Mouse (Mus musculus): ENCODE measurements at regions not wholly inside any gene's neighbourhood (a gene's known extent, or its start where the extent isn't known, plus 50 kb on each side); places are given as distances from the start of the nearest gene placed in this dataset.
"Not testable (repeated sequence)": the region's sequence is repeated elsewhere in the genome, so short reads cannot be mapped to it uniquely, and the experiment has no call there.

- no peak for DNase-seq (ENCODE audit: low read depth)
Measured at GRCm38 (mm10) chr5:148706323-148707120, 153.9 kb upstream of the Ubl3 start.

GRCm38 (mm10) chr5:148704769-148705168, 152.2 kb upstream of the Ubl3 start:
- no peak for DNase-seq (ENCODE audit: low read depth)

DNA sequence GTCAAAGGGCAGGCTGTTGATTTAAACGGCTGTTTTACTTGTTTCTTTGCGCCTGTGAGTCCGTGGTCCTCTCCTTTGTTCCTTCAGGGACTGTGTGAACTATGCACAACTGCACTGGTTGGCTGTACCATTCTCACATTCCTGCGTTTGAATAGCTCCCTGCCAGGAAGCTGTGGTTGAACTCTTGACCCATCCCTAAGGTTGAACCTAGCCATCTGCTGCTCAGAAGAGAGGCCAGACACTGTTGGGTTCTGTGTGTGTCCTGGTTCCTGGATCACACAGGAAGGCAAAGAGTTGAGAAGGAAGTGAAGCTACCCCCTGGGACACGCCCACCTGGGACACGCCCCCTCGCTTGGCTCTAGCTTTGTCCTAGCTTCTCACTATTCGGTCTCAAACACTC, 149.3 kb upstream of the Ubl3 start:
- DNase-seq (ENCODE audit: low read depth), result no peak

DNA sequence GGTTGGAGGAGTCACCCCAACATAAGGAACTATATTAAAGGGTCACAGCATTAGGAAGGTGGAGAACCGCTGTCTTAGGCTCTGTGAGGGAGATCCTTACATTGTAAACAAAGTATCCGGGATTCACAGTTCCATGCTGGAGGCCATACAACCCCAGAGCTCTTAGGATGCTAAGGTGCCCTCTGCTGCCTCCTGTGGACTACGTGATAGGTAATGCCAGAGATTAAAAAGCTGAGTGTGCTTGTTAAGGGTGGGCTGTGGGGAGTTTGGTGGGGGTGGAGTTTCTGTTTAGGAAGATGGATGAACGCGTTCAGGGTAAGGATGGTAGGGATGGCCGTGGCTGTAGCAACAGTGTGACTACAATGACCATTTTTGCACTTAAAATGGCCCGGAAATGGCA, 148.4 kb upstream of the Ubl3 start:
- DNase-seq (ENCODE audit: low read depth), result no peak

- no peak for DNase-seq (ENCODE audit: low read depth)
Measured at GRCm38 (mm10) chr5:148700240-148700639, 147.7 kb upstream of the Ubl3 start.

DNA sequence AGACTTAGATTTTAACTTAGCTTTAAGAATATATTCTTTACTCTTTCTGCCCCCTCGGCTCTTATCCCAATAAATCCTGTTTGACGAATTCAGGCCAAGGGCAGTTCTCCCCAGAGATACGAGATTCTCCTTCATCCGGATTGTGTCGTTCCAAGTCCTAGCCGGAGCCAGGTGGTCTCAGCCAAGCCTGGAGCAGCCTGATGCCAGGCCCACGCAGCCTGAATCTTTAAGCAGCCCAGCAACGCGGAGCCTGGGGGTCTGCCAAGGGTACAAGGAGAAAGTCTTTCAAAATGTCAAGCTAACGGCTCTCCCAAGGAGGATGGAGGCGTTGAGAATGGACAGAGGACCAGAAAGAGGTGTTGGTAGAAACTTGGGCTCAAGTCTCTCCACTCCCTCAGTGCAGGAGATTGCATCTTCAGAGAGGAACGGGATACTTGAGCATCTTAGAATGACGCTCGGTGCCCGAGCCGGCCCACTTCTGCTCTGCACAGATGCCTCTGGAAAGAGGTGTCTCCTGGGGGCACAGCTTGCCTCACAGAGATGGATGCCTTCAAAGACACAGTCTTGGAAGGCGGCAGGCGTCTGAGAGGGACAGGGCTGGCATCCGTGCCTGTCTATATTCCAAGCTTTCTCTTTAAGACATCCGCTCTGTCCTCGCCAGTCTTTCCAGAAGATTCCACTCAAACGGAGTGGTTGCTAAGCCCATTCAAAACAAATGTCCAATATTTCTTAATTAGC, 145.2 kb upstream of the Ubl3 start:
- no peak for DNase-seq (ENCODE audit: low read depth)

DNA sequence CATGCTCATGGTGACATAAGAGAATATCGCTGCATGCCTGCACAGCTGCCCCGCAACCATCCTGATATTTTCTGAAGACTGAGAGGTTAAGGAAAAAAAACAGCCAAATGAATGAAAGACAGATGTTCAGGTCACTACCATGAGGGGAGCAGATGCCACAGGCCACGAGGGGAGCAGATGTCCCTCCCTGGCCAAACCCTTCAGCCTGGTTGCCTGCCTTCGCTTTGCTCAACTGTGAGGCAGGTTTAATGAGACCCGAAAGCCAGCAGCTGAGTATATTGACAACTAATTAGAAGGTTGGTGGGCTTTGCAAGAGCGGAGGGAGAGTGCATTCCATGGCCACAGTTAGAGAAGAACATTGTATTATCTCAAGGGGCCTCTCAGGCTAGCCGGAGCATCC, 141.8 kb upstream of the Ubl3 start:
- DNase-seq (ENCODE audit: low read depth), result no peak

- no peak for DNase-seq (ENCODE audit: low read depth)
Measured at GRCm38 (mm10) chr5:148691486-148691885, 138.9 kb upstream of the Ubl3 start.

GRCm38 (mm10) chr5:148690823-148691197, 138.2 kb upstream of the Ubl3 start:
- DNase-seq (ENCODE audit: low read depth), result no peak

DNA sequence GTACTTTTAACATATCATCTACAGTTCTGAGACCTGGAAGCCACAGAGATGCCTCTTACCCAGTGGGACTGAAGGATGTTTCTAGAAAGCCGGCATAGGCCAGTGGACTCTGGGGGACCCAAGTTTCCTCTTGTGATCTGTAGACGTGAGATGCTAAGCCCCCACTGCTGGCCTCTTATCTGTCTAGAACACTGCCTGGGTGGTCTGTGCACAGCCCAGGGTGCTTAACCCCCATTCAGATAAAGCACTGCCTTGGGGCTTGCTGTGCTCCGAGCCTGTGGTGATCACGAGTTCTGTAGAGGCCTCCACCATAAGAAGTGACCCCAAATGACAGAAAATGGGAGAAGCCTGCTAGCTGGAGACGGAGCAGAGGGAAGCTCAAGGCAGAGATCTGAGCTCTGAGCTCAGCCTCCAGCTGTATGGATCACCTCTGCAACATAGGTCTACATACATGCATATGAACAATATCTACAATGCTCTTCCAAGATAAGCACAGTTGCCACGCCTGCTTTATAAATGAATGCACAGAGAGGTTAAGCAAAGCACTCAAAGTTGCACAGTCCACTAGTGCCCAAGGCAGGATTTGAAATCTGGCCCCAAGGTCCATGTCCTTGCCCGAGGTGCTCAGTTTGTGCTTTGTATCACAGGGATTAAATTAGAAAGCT, 137.7 kb upstream of the Ubl3 start:
- DNase-seq (ENCODE audit: low read depth), result peak; percentile 45

DNA sequence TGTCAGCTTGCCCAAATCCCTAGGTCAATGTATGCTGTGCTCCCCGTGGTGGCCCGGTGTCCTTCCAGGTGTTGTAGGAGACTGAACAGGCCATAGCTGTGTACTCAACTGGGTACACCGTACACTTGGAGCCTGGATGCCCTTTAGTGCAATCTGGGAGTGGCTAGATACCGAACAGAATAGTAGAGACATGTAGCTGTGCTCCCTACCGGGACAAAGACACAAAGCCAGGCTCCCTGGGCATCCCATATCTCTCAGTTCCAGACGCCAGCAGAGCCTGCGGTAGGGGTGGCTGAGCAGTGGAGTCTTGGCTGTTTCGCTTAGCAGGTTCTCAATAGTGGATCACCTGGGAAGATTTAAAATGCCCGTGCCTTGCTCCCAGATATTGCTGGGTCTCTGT, 136.7 kb upstream of the Ubl3 start:
- peak; percentile 55 for DNase-seq (ENCODE audit: low read depth)

GRCm38 (mm10) chr5:148688501-148688900, 135.9 kb upstream of the Ubl3 start:
- no peak for DNase-seq (ENCODE audit: low read depth)

DNA sequence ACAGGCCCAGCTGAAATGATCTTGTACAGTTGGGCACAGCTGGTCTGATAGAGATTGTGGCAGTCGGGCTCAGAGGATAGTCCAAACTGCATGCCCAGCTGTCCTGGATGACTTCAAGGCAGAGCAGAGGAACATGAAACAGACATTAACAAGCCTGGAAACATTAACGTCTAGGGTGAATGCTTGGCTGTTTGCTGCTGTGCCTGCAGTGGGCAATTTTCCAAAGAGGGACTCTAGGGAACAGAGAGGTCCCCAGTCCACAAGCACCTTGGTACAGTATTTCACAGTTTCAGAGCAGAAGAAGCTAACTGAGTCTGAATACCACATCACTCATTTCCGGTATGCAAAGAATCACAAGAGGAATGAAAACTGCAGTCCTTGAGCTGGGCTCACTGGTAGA, 135.2 kb upstream of the Ubl3 start:
- no peak for DNase-seq (ENCODE audit: low read depth)

DNA sequence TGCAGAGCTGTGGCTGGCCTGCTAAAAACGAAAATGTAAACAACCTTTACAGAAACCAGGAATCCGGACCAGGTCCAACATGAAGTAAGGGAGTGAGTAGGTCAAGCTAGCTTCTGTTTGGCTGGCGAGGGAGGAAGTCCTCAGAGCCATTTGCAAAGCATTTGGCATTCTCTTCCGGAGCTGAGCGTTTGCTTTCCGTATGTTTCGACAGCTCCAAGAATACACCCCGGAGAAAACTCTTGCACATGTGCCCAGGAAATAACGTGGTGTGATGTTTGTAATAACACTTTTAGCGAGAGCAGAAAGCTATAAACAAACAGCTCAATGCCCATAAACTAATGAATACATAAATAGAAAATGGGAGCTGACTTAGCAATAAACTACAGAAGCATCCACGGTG, 131.6 kb upstream of the Ubl3 start:
- no peak for DNase-seq (ENCODE audit: low read depth)

GRCm38 (mm10) chr5:148682553-148682952, 130.0 kb upstream of the Ubl3 start:
- DNase-seq (ENCODE audit: low read depth), result no peak

DNA sequence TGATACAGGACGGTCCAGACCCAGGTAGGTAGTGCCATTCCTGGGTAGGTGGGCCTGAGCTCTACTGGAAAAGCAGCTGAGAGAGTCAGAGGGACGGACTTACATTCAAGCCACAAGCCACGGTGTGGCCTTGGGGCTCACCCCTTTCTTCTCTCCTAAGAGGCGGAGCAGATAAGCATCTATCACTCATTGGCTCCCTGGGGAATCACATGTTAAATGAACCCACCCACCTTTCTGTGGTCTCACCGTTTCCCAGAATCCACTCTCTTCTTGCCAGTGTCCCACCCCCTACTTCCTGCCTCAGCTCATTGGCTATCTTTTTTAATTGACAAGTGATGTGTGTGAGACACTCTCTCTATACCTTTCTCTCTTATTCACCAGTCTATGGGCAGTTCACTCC, 127.8 kb upstream of the Ubl3 start:
- DNase-seq (ENCODE audit: low read depth), result no peak

- DNase-seq (ENCODE audit: low read depth), result no peak
Measured at GRCm38 (mm10) chr5:148679586-148679985, 127.0 kb upstream of the Ubl3 start.

DNA sequence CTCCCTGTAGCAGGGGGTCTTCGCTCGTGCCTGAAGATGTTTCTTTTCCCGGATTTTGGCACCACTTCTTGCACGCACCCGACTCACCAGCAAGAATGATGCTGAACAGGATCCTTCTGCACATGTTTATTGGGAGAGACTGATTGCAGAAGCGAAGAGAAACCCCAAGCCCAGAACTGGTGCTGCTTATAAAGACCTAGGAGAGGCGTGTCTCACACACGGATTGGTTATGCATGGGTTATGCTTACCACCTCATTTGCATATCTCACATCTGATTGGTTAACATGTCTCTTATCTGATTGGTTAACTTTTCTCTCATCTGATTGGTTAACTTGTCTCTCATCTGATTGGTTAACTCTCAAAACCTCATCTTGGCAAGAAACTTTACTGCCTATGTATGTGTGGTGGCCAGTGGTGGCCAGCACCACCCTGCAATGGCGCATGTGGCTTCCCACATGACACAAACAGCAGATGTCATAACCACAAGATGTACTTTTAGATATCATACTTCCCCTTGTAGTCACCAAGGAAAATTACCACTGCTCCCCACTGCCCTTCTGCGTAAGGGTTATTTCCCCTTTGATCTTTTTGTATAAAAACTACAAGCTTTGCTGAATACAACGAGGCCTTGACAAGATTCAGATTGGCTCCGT, 125.8 kb upstream of the Ubl3 start:
- DNase-seq (ENCODE audit: low read depth), result not testable (repeated sequence)

GRCm38 (mm10) chr5:148674281-148674680, 121.7 kb upstream of the Ubl3 start:
- no peak for DNase-seq (ENCODE audit: low read depth)

- no peak for DNase-seq (ENCODE audit: low read depth)
Measured at GRCm38 (mm10) chr5:148662281-148662741, 109.7 kb upstream of the Ubl3 start.

DNA sequence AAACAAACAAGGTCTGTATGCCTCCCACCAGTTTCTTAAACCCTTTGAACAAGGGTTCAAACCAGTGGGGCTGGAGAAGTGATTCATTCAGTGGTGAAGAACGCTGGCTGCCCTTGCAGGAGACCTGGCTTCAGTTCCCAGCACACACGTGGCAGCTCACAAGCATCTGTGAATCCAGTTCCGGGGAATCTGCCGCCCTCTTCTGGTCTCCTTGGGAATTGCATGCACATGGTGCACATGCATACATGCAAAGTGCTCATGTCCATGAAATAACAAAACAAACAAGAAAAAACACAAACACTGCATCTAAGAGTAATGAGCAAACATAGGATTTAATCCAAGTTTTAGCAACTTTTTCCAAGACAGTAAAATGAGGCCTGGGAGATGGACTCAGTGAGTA, 108.5 kb upstream of the Ubl3 start:
- no peak for DNase-seq (ENCODE audit: low read depth)

DNA sequence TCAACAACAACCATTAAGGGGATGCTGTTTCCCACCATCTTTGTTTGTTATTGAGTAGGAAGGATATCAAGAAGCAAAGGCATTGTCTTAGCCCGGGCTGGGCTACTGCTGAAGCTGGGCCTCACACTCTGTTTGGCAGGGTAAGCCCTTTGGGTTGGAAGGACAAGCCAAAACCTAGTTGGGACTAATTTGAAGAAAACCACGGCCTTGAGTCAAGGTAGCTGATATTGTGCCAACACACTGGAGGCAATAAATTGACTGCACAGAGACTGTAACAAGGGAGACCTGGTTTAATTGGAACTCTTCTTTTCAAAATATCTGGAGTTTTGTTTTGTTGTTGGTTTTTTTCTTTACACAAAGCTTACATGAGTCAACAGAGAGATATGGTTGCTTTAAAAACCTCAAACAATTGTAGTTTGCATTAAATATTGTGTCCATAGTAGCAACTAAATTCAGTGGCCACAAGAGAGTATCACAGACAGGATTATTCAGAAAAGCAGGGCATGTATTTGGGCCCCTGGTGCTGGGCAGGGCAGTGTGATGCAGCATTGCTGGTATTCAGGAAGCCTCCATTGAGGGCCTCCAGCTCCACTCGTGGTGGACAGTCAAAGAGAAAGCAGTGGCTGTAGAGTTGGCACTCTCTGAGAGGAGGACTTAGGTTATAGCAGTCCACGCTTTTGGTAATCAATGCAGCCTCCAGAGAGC, 105.5 kb upstream of the Ubl3 start:
- no peak for DNase-seq (ENCODE audit: low read depth)

Data from c-Kit-positive CD71-positive TER-119-negative erythroid progenitor cells, embryonic 14.5 days (primary cell).